Mouse (Mus musculus) lung, adult 2 months (tissue): ENCODE results near the gene Klf2. TPM values are rescaled to one million over a fixed set of nuclear protein-coding genes. Genes with fewer than 3 reads are reported as not detected.

Experiments
- DNase-seq: peaks from one replicate; pipeline ENCODE4 v3.0.0; 2022
- H3K4me1 ChIP-seq: fragments of 200-500 bp; 2 replicates; pipeline ENCODE4 v1.6.1; 2011; ENCODE audit warnings: low read length; ENCODE audit not compliant: control insufficient read depth, insufficient read depth
- H3K4me3 ChIP-seq: fragments of 200-500 bp; replicated peaks from 2 replicates; pipeline ENCODE3; 2011; ENCODE audit warnings: low read depth, mild to moderate bottlenecking, control low read depth, low read length; ENCODE audit errors: extremely low read depth
- CTCF ChIP-seq: fragments of 200-500 bp; IDR thresholded peaks from 2 replicates; pipeline ENCODE4 v1.5.1; 2011; ENCODE audit warnings: mild to moderate bottlenecking, low read length, control low read depth; ENCODE audit not compliant: insufficient read depth
- POLR2A ChIP-seq: fragments of 200-500 bp; IDR thresholded peaks from 2 replicates; pipeline ENCODE4 v1.6.1; 2011; ENCODE audit warnings: low read depth, mild to moderate bottlenecking, control low read depth, low read length, borderline replicate concordance; ENCODE audit errors: extremely low read depth
- WGBS: fragments of 180-500 bp; shearing (Covaris S2); methylation state at CpG from one replicate; pipeline ENCODE4 v1.1.7; 2018; 5-methylcytosine and 5-hydroxymethylcytosine counted together
- polyA plus RNA-seq: library from polyadenylated mRNA; depleted of rRNA; stranded (reverse); fragments of >200 nt; gene quantifications from 2 replicates; pipeline ENCODE4 v1.2.3, GENCODE M21; 2012

Gene Klf2
- polyA plus RNA-seq, 1 experiment: 144 TPM

GRCm38 (mm10) chr8:72329116-72329515 lies 10.3 kb downstream of the Klf2 start:
- TF ChIP-seq CTCF: no peak
- TF ChIP-seq POLR2A: no peak
- DNase-seq: no peak
- 89% methylated on average over 3 of the region's 3 CpGs for WGBS
- peaks cover 5% of the 10 kb centered on the region; the same call in 1 of the 2 replicates for H3K4me1 ChIP-seq
- H3K4me3 ChIP-seq: no peak overlapping the region

- H3K4me1 ChIP-seq: peaks cover 10% of the 10 kb centered on the region
- no peak for DNase-seq
- TF ChIP-seq POLR2A (no peak), CTCF (no peak)
- no peak overlapping the region for H3K4me3 ChIP-seq
- WGBS: 76% methylated on average over 6 of the region's 6 CpGs
These were observed 12.1 kb downstream of the Klf2 start for GRCm38 (mm10) chr8:72330806-72331516.

GRCm38 (mm10) chr8:72331631-72332030 lies 12.8 kb downstream of the Klf2 start:
- WGBS: 76% methylated on average over 4 of the region's 4 CpGs
- peaks cover 11% of the 10 kb centered on the region for H3K4me1 ChIP-seq
- H3K4me3 ChIP-seq: no peak overlapping the region
- TF ChIP-seq POLR2A (no peak), CTCF (no peak)
- DNase-seq: no peak

- no peak for TF ChIP-seq CTCF
- H3K4me3 ChIP-seq: no peak overlapping the region
- no peak for DNase-seq
- WGBS: 37% methylated on average over 3 of the region's 3 CpGs
- peaks cover 11% of the 10 kb centered on the region for H3K4me1 ChIP-seq
These were observed 14.8 kb downstream of the Klf2 start for GRCm38 (mm10) chr8:72333429-72334143.

- Histone ChIP-seq H3K4me3 (no peak overlapping the region), H3K4me1 (peaks cover 11% of the 10 kb centered on the region)
- DNase-seq: no peak
- WGBS: 78% methylated on average over 4 of the region's 4 CpGs
- TF ChIP-seq CTCF: no peak
These were observed 15.4 kb downstream of the Klf2 start for GRCm38 (mm10) chr8:72334144-72334641.

GRCm38 (mm10) chr8:72336273-72336672 lies 17.4 kb downstream of the Klf2 start:
- no peak overlapping the region for H3K4me3 ChIP-seq
- WGBS: 32% methylated on average over 2 of the region's 2 CpGs
- no peak for DNase-seq
- TF ChIP-seq CTCF (no peak), POLR2A (no peak)
- H3K4me1 ChIP-seq: peaks cover 11% of the 10 kb centered on the region

- TF ChIP-seq CTCF: no peak
- no peak for TF ChIP-seq POLR2A
- Histone ChIP-seq H3K4me3 (no peak overlapping the region), H3K4me1 (peaks cover 11% of the 10 kb centered on the region)
- no peak for DNase-seq
These were observed 18.2 kb downstream of the Klf2 start for GRCm38 (mm10) chr8:72337034-72337433.

GRCm38 (mm10) chr8:72342556-72343300 lies 23.9 kb downstream of the Klf2 start:
- TF ChIP-seq POLR2A (no peak), CTCF (no peak)
- WGBS: 95% methylated on average over 5 of the region's 5 CpGs
- DNase-seq: no peak
- Histone ChIP-seq H3K4me1 (no peaks in the 10 kb centered on the region), H3K4me3 (no peak overlapping the region)

GRCm38 (mm10) chr8:72343725-72344124 lies 24.9 kb downstream of the Klf2 start:
- 59% methylated on average over 4 of the region's 4 CpGs for WGBS
- TF ChIP-seq POLR2A: no peak
- no peak for TF ChIP-seq CTCF
- no peaks in the 10 kb centered on the region for H3K4me1 ChIP-seq
- no peak overlapping the region for H3K4me3 ChIP-seq
- DNase-seq: no peak

GRCm38 (mm10) chr8:72347553-72347952 lies 28.7 kb downstream of the Klf2 start:
- Histone ChIP-seq H3K4me1 (peaks cover 12% of the 10 kb centered on the region), H3K4me3 (no peak overlapping the region)
- WGBS: 78% methylated on average over 1 of the region's 1 CpGs
- no peak for DNase-seq
- no peak for TF ChIP-seq CTCF
- no peak for TF ChIP-seq POLR2A

GRCm38 (mm10) chr8:72348114-72348513 lies 29.3 kb downstream of the Klf2 start:
- TF ChIP-seq POLR2A (no peak), CTCF (no peak)
- H3K4me3 ChIP-seq: no peak overlapping the region
- H3K4me1 ChIP-seq: peaks cover 15% of the 10 kb centered on the region
- no peak for DNase-seq
- WGBS: 90% methylated on average over 2 of the region's 2 CpGs
